In the genomic region with DNA sequence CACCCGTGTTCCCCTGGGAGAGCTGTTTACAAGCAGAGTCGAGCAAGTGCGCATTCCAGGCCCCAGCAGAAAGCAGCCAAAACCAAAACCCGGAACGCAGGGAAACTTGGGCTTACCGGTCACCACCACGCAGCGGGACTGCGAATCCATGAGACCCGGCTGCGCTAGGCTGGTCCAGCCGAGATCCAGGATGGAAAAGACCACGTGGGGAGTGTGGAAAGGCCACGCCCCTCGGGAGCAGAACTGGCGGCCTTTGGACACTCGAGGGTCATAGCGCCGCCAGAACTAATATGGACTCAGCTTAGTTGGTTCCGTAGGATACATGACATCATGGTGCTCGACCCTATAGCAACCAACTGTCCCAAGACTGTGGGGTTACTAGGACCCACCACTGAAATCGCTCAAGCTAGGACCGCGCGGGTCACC, we compare ENCODE assay signal across 8 mouse cellular contexts. TPM values are rescaled to one million over a fixed set of nuclear protein-coding genes. Genes with fewer than 3 reads are reported as not detected.
DNase-seq lines count a peak whose midpoint lies in the region; ATAC-seq and TF ChIP-seq lines count a peak whose summit lies in the region.

A gene (minus strand): TSS at position 206 of the 426 bp plus-strand sequence.

- 4% methylated on average over 25 of the region's 25 CpGs for WGBS in cerebellum, adult 2 months
- WGBS in hindbrain, embryonic 11.5 days: 6% methylated on average over 25 of the region's 25 CpGs
- 4% methylated on average over 25 of the region's 25 CpGs for WGBS in limb, embryonic 10.5 days
- WGBS in midbrain, embryonic 11.5 days: 8% methylated on average over 25 of the region's 25 CpGs

- DNase-seq in cerebellum, adult 2 months: peak; percentile 17 to 21
- peak; percentile 56 for DNase-seq in adrenal gland, postnatal 10 days
- peak; percentile 11 to 33 for DNase-seq in frontal cortex, postnatal 36 days (ENCODE audit: low spot score in 2 of 2)
- DNase-seq in hindbrain, embryonic 11.5 days (ENCODE audit: low spot score): peak; percentile 51
- peak; percentile 67 for DNase-seq in limb, embryonic 10.5 days (ENCODE audit: low spot score)
- DNase-seq in midbrain, embryonic 11.5 days (ENCODE audit: low spot score, missing footprints): peak; percentile 90

- no peak for TF ChIP-seq POLR2A in cerebellum, adult 2 months (IDR thresholded peaks at IDR 0.05; ENCODE audit: borderline replicate concordance, insufficient read depth, low read length)
- TF ChIP-seq POLR2A in testis, adult 2 months (IDR thresholded peaks at IDR 0.05; ENCODE audit: control insufficient read depth, low read depth, low read length): no peak

- ATAC-seq in cerebellum, adult (ENCODE audit: insufficient number of reproducible peaks, low FRiP score, low TSS enrichment): no peak
- peak; percentile 43 for ATAC-seq in hindbrain, embryonic 11.5 days (ENCODE audit: low FRiP score)
- ATAC-seq in midbrain, embryonic 11.5 days (ENCODE audit: low FRiP score): peak; percentile 77

- H3K4me1 ChIP-seq in cerebellum, adult 2 months (ENCODE audit: control insufficient read depth, insufficient read depth, low read length): peaks cover 4% of the 10 kb centered on the region; the same call in 1 of the 2 replicates
- H3K4me1 ChIP-seq in hindbrain, embryonic 11.5 days (replicated peaks; ENCODE audit: control insufficient read depth, insufficient read depth, low read length): peaks cover 2% of the 10 kb centered on the region; the same call in 1 of the 2 replicates
- H3K4me1 ChIP-seq in limb, embryonic 10.5 days: peaks cover 50% of the 10 kb centered on the region
- H3K4me1 ChIP-seq in midbrain, embryonic 11.5 days (ENCODE audit: control insufficient read depth, insufficient read depth, low read length): peaks cover 3% of the 10 kb centered on the region; the same call in 1 of the 2 replicates
- H3K4me1 ChIP-seq in testis, adult 2 months (ENCODE audit: control insufficient read depth, insufficient read depth, low read length): peaks cover 12% of the 10 kb centered on the region

- H3K4me3 ChIP-seq in cerebellum, adult 2 months (replicated peaks; ENCODE audit: insufficient read depth, low read depth, low read length): peak within 1 kb of the TSS; percentile 31
- peak within 1 kb of the TSS; percentile 18; the same call in 1 of the 2 replicates for H3K4me3 ChIP-seq in hindbrain, embryonic 11.5 days (ENCODE audit: low read depth, low read length)
- H3K4me3 ChIP-seq in limb, embryonic 10.5 days: peak within 1 kb of the TSS; percentile 52
- peak within 1 kb of the TSS; percentile 22 for H3K4me3 ChIP-seq in midbrain, embryonic 11.5 days (ENCODE audit: low read depth, low read length)
- peak within 1 kb of the TSS; percentile 77 for H3K4me3 ChIP-seq in testis, adult 2 months (ENCODE audit: control insufficient read depth, low read depth, low read length)

- H3K9me3 ChIP-seq in hindbrain, embryonic 11.5 days (ENCODE audit: control insufficient read depth, low read length): no peaks in the 10 kb centered on the region
- H3K9me3 ChIP-seq in limb, embryonic 10.5 days (replicated peaks): no peaks in the 10 kb centered on the region
- no peaks in the 10 kb centered on the region for H3K9me3 ChIP-seq in midbrain, embryonic 11.5 days (ENCODE audit: control insufficient read depth, low read length)

- H3K27ac ChIP-seq in cerebellum, adult 2 months (ENCODE audit: insufficient read depth, low read length): no peak within 1 kb of the TSS
- H3K27ac ChIP-seq in hindbrain, embryonic 11.5 days (ENCODE audit: low read depth, low read length): no peak within 1 kb of the TSS
- peak within 1 kb of the TSS; percentile 78 for H3K27ac ChIP-seq in limb, embryonic 10.5 days
- no peak within 1 kb of the TSS for H3K27ac ChIP-seq in midbrain, embryonic 11.5 days (ENCODE audit: low read depth, low read length)
- H3K27ac ChIP-seq in testis, adult 2 months (ENCODE audit: control insufficient read depth, insufficient read depth, low read depth, low read length): no peak within 1 kb of the TSS

- H3K36me3 ChIP-seq in hindbrain, embryonic 11.5 days (ENCODE audit: control insufficient read depth, insufficient read depth, low read length): no peaks in the 10 kb centered on the region
- no peaks in the 10 kb centered on the region for H3K36me3 ChIP-seq in limb, embryonic 10.5 days
- no peaks in the 10 kb centered on the region for H3K36me3 ChIP-seq in midbrain, embryonic 11.5 days (ENCODE audit: control insufficient read depth, insufficient read depth, low read length)
- H3K36me3 ChIP-seq in testis, adult 2 months (ENCODE audit: control insufficient read depth, insufficient read depth, low read length): no peaks in the 10 kb centered on the region

- peak within 1 kb of the TSS; percentile 35 for H3K4me2 ChIP-seq in hindbrain, embryonic 11.5 days (replicated peaks; ENCODE audit: low read depth, low read length)
- H3K4me2 ChIP-seq in midbrain, embryonic 11.5 days: peak within 1 kb of the TSS; percentile 46

- no peak for TF ChIP-seq CTCF in cerebellum, adult 2 months (IDR thresholded peaks at IDR 0.05; ENCODE audit: borderline replicate concordance, insufficient read depth, low read depth, low read length)
- no peak for TF ChIP-seq CTCF in testis, adult 2 months (IDR thresholded peaks at IDR 0.05; ENCODE audit: control insufficient read depth, insufficient read depth, insufficient replicate concordance, low read depth, low read length)

- H3K9ac ChIP-seq in hindbrain, embryonic 11.5 days (ENCODE audit: low read depth, low read length): no peak within 1 kb of the TSS
- H3K9ac ChIP-seq in midbrain, embryonic 11.5 days (ENCODE audit: low read length): 0 out of 2 replicates have a peak within 1 kb of the TSS, but pooled peaks have one; percentile 29

- H3K27me3 ChIP-seq in cerebellum, adult 2 months (ENCODE audit: control insufficient read depth, insufficient read depth, low read length): no peaks in the 10 kb centered on the region
- 0 out of 2 replicates have a peak, but pooled peaks cover 2% of the 10 kb centered on the region for H3K27me3 ChIP-seq in hindbrain, embryonic 11.5 days (ENCODE audit: control insufficient read depth, insufficient read depth, low read length)
- H3K27me3 ChIP-seq in limb, embryonic 10.5 days (ENCODE audit: low read depth, poor library complexity, severe bottlenecking): peaks cover 12% of the 10 kb centered on the region
- peaks cover 4% of the 10 kb centered on the region; the same call in 1 of the 2 replicates for H3K27me3 ChIP-seq in midbrain, embryonic 11.5 days (ENCODE audit: control insufficient read depth, insufficient read depth, low read length)
- no peaks in the 10 kb centered on the region for H3K27me3 ChIP-seq in testis, adult 2 months (ENCODE audit: control insufficient read depth, insufficient read depth, low read length)

RNA-seq across cellular contexts. Expression of the gene that starts here (rescaled TPM):
- 0.19 and 0.36 TPM in 2 replicates for polyA plus RNA-seq in cerebellum, adult 2 months (2012; rRNA removed)
- 1 to 10 TPM in 1 of 2 experiments, under 1 TPM in 1; 0.48 to 1.2 TPM for total RNA-seq in adrenal gland, postnatal 10 days (2021)
- polyA plus RNA-seq in hindbrain, embryonic 11.5 days (2014; fragmentation: Nextera tagmentation; extraction: Ambion mirVana): not detected in 2 replicates
- not detected in 2 replicates for polyA plus RNA-seq in limb, embryonic 10.5 days (2016; fragmentation: Nextera tagmentation; extraction: Ambion mirVana)
- polyA plus RNA-seq in midbrain, embryonic 11.5 days (2014; fragmentation: Nextera tagmentation; extraction: Ambion mirVana): not detected in 2 replicates
- 0.11 and 0.51 TPM in 2 replicates for polyA plus RNA-seq in testis, adult 2 months (2012; rRNA removed)

Comparison
In these comparisons a context has a peak if more than half of its experiments do, and no peak if none do; other contexts are left out.
1. Peak in DNase-seq and H3K4me3 ChIP-seq in cerebellum, adult 2 months; RNA of the gene not detected or under 1 TPM.
2. Peak in DNase-seq, ATAC-seq, H3K4me3 ChIP-seq and H3K4me2 ChIP-seq in hindbrain, embryonic 11.5 days; RNA of the gene not detected or under 1 TPM.
3. Peak in DNase-seq, H3K4me3 ChIP-seq and H3K27ac ChIP-seq in limb, embryonic 10.5 days; RNA of the gene not detected or under 1 TPM.
4. Peak in DNase-seq, ATAC-seq, H3K4me3 ChIP-seq, H3K9ac ChIP-seq and H3K4me2 ChIP-seq in midbrain, embryonic 11.5 days; RNA of the gene not detected or under 1 TPM.
5. DNase-seq: peak in every context shown above with its lines; median percentile 90 in midbrain, embryonic 11.5 days; 67 in limb, embryonic 10.5 days; 56 in adrenal gland, postnatal 10 days; 51 in hindbrain, embryonic 11.5 days; 22 in frontal cortex, postnatal 36 days; 19 in cerebellum, adult 2 months.
6. H3K4me3 ChIP-seq: peak in every context shown above with its lines; median percentile 77 in testis, adult 2 months; 52 in limb, embryonic 10.5 days; 31 in cerebellum, adult 2 months; 22 in midbrain, embryonic 11.5 days; 18 in hindbrain, embryonic 11.5 days.